Mouse (Mus musculus) forebrain, postnatal 0 days (tissue): ENCODE results near the gene Ceacam1. TPM values are rescaled to one million over a fixed set of nuclear protein-coding genes. Genes with fewer than 3 reads are reported as not detected.
"Not testable (repeated sequence)": the region's sequence is repeated elsewhere in the genome, so short reads cannot be mapped to it uniquely, and the experiment has no call there.

Experiments used
- ATAC-seq: fragments of 200-750 bp; cut with Nextera tagmentation; 2 replicates; pipeline ENCODE4 v1.8.0; 2017; ENCODE audit warnings: mild to moderate bottlenecking, moderate library complexity
- DNase-seq: peaks from one replicate; pipeline ENCODE4 v3.0.0-alpha.2; 2015
- H3K27ac ChIP-seq: fragments of 300-500 bp; sonication (generic); 2 replicates; pipeline ENCODE4 v1.5.1; 2014; ENCODE audit warnings: low read depth, mild to moderate bottlenecking, antibody characterized with exemption, low read length, moderate library complexity, mixed read lengths
- H3K27me3 ChIP-seq: fragments of 300-500 bp; sonication (generic); 2 replicates; pipeline ENCODE4 v1.6.1; 2014; ENCODE audit warnings: mild to moderate bottlenecking, low read length, mixed read lengths; ENCODE audit not compliant: insufficient read depth
- H3K36me3 ChIP-seq: fragments of 300-500 bp; sonication (generic); 2 replicates; pipeline ENCODE4 v1.6.1; 2014; ENCODE audit warnings: mild to moderate bottlenecking, moderate library complexity; ENCODE audit not compliant: insufficient read depth
- H3K4me1 ChIP-seq: fragments of 300-500 bp; sonication (generic); 2 replicates; pipeline ENCODE4 v1.6.1; 2014; ENCODE audit warnings: antibody characterized with exemption; ENCODE audit not compliant: insufficient read depth
- H3K4me2 ChIP-seq: fragments of 300-500 bp; sonication (generic); 2 replicates; pipeline ENCODE4 v1.6.1; 2014; ENCODE audit warnings: low read depth, mild to moderate bottlenecking, moderate library complexity
- H3K4me3 ChIP-seq: fragments of 300-500 bp; sonication (generic); 2 replicates; pipeline ENCODE4 v1.5.1; 2014; ENCODE audit warnings: low read depth, low read length, mixed read lengths
- H3K9ac ChIP-seq: fragments of 300-500 bp; sonication (generic); 2 replicates; pipeline ENCODE4 v1.6.1; 2014; ENCODE audit warnings: mild to moderate bottlenecking
- H3K9me3 ChIP-seq: fragments of 300-500 bp; sonication (generic); 2 replicates; pipeline ENCODE4 v1.6.1; 2016; ENCODE audit warnings: low read length
- CTCF ChIP-seq: sonication (generic); IDR thresholded peaks from 2 replicates; pipeline ENCODE4 v1.5.1; 2016; ENCODE audit warnings: antibody characterized with exemption, control low read depth, low read depth
- WGBS: fragments of 180-500 bp; shearing (Covaris S2); extraction: QIAGEN DNeasy Blood & Tissue Kit; methylation state at CpG from one replicate; pipeline ENCODE4 v1.1.7; 2014; 5-methylcytosine and 5-hydroxymethylcytosine counted together
- polyA plus RNA-seq: library from polyadenylated mRNA; unstranded; fragments of >200 nt; fragmentation: Nextera tagmentation; extraction: Ambion mirVana; gene quantifications from 2 replicates; pipeline ENCODE4 v1.2.1, GENCODE M21; 2015
- total RNA-seq: library from RNA; depleted of rRNA; stranded (reverse); fragments of >200 nt; gene quantifications from 2 replicates; pipeline ENCODE4 v1.2.3, GENCODE M21; 2014

Ceacam1 gene
- total and polyA plus RNA-seq, 2 experiments from 2014 or later = 0.24 to 1.4 TPM

GRCm38 (mm10) chr7:25486186-25486585, 8.8 kb upstream of the Ceacam1 start:
- DNase-seq (no peak), ATAC-seq (no peak)
- Histone ChIP-seq H3K27me3 (no peaks in the 10 kb centered on the region), H3K4me2 (no peak overlapping the region), H3K27ac (no peak overlapping the region), H3K36me3 (no peaks in the 10 kb centered on the region), H3K9ac (no peak overlapping the region), H3K4me1 (no peaks in the 10 kb centered on the region), H3K9me3 (no peaks in the 10 kb centered on the region), H3K4me3 (no peak overlapping the region)
- TF ChIP-seq CTCF = peak; percentile 42
- WGBS = 17% methylated on average over 1 of the region's 1 CpGs

GRCm38 (mm10) chr7:25485061-25485460, 7.7 kb upstream of the Ceacam1 start:
- WGBS = 67% methylated on average over 5 of the region's 5 CpGs
- H3K9me3 ChIP-seq = no peaks in the 10 kb centered on the region
- no peak for DNase-seq
- no peak for ATAC-seq
- H3K27ac ChIP-seq = no peak overlapping the region
- no peak overlapping the region for H3K9ac ChIP-seq
- H3K27me3 ChIP-seq = no peaks in the 10 kb centered on the region
- TF ChIP-seq CTCF = no peak
- no peak overlapping the region for H3K4me3 ChIP-seq
- no peak overlapping the region for H3K4me2 ChIP-seq
- H3K36me3 ChIP-seq = no peaks in the 10 kb centered on the region
- H3K4me1 ChIP-seq = no peaks in the 10 kb centered on the region

GRCm38 (mm10) chr7:25483133-25483735, 5.8 kb upstream of the Ceacam1 start:
- ATAC-seq (no peak), DNase-seq (no peak)
- no peak for TF ChIP-seq CTCF
- no peak overlapping the region for H3K4me2 ChIP-seq
- H3K4me3 ChIP-seq = no peak overlapping the region
- no peak overlapping the region for H3K27ac ChIP-seq
- H3K4me1 ChIP-seq = no peaks in the 10 kb centered on the region
- no peaks in the 10 kb centered on the region for H3K9me3 ChIP-seq
- H3K27me3 ChIP-seq = no peaks in the 10 kb centered on the region
- no peak overlapping the region for H3K9ac ChIP-seq
- H3K36me3 ChIP-seq = no peaks in the 10 kb centered on the region
- WGBS = 79% methylated on average over 8 of the region's 8 CpGs

GRCm38 (mm10) chr7:25480791-25481190, 3.4 kb upstream of the Ceacam1 start:
- H3K36me3 ChIP-seq, H3K9me3 ChIP-seq, H3K9ac ChIP-seq, H3K4me1 ChIP-seq, H3K27ac ChIP-seq, H3K4me3 ChIP-seq, H3K4me2 ChIP-seq, H3K27me3 ChIP-seq, DNase-seq, ATAC-seq: not testable (repeated sequence)
- 66% methylated on average over 8 of the region's 8 CpGs for WGBS

- peak; percentile 47 for DNase-seq
- H3K27ac ChIP-seq = no peak overlapping the region
- ATAC-seq = no peak
- H3K4me3 ChIP-seq = no peak overlapping the region
- peak; percentile 64 for TF ChIP-seq CTCF
- H3K9ac ChIP-seq = no peak overlapping the region
- 0% methylated on average over 1 of the region's 1 CpGs for WGBS
- no peaks in the 10 kb centered on the region for H3K9me3 ChIP-seq
- H3K4me1 ChIP-seq = no peaks in the 10 kb centered on the region
- H3K27me3 ChIP-seq = no peaks in the 10 kb centered on the region
- no peak overlapping the region for H3K4me2 ChIP-seq
- H3K36me3 ChIP-seq = no peaks in the 10 kb centered on the region
Measured at GRCm38 (mm10) chr7:25479440-25479839, 2.0 kb upstream of the Ceacam1 start.

- not testable (repeated sequence) for ATAC-seq, H3K27me3 ChIP-seq, H3K9ac ChIP-seq, H3K27ac ChIP-seq, H3K9me3 ChIP-seq, DNase-seq, H3K4me3 ChIP-seq, H3K36me3 ChIP-seq, H3K4me1 ChIP-seq, H3K4me2 ChIP-seq
- WGBS = 65% methylated on average over 1 of the region's 2 CpGs
Measured at GRCm38 (mm10) chr7:25477752-25478093, 320 bp upstream of the Ceacam1 start.

- not testable (repeated sequence) for H3K36me3 ChIP-seq, H3K27me3 ChIP-seq, H3K4me2 ChIP-seq, H3K27ac ChIP-seq, H3K4me1 ChIP-seq, DNase-seq, H3K9ac ChIP-seq, ATAC-seq, H3K9me3 ChIP-seq, H3K4me3 ChIP-seq
- 87% methylated on average over 6 of the region's 6 CpGs for WGBS
Measured at GRCm38 (mm10) chr7:25471821-25472220, 5.6 kb downstream of the Ceacam1 start.

GRCm38 (mm10) chr7:25465586-25465985, 11.8 kb downstream of the Ceacam1 start:
- H3K27me3 ChIP-seq, H3K4me3 ChIP-seq, H3K9me3 ChIP-seq, H3K4me2 ChIP-seq, H3K9ac ChIP-seq, ATAC-seq, DNase-seq, H3K36me3 ChIP-seq, H3K27ac ChIP-seq, H3K4me1 ChIP-seq: not testable (repeated sequence)
- 72% methylated on average over 3 of the region's 3 CpGs for WGBS
